Mouse (Mus musculus): ENCODE results near the gene Htra3. TPM values are rescaled to one million over a fixed set of nuclear protein-coding genes. Genes with fewer than 3 reads are reported as not detected.

The Htra3 gene
- polyA plus RNA-seq (2012; rRNA removed): 317 and 457 TPM in 2 replicates

GRCm38 (mm10) chr5:35679256-35680155 lies at the start of gene Htra3:
TSS of gene Htra3 (minus strand) at chr5:35679782.

Other genes starting within 250 kb of the Htra3 start
- 68.2 and 91.3 TPM in 2 replicates for gene Cpz, start 154.1 kb downstream of the Htra3 start, polyA plus RNA-seq (2012; rRNA removed)
- gene Trmt44, start 104.7 kb downstream of the Htra3 start, polyA plus RNA-seq (2012; rRNA removed): 8.7 and 9.0 TPM in 2 replicates
- 33.5 and 37.9 TPM in 2 replicates for gene Acox3, start 96.7 kb downstream of the Htra3 start, polyA plus RNA-seq (2012; rRNA removed)
- 18.8 and 19.4 TPM in 2 replicates for gene Sh3tc1, start 60.2 kb upstream of the Htra3 start, polyA plus RNA-seq (2012; rRNA removed)
- 11.2 and 13.6 TPM in 2 replicates for gene Ablim2, start 78.1 kb upstream of the Htra3 start, polyA plus RNA-seq (2012; rRNA removed)
- 26.8 and 27.4 TPM in 2 replicates for gene Afap1, start 213.5 kb upstream of the Htra3 start, polyA plus RNA-seq (2012; rRNA removed)

All from ovary, adult 2 months (tissue).